Mouse (Mus musculus) thymus, adult 2 months (tissue): ENCODE measurements around the gene Gm20517.

Source experiments
- CTCF ChIP-seq: fragments of 200-500 bp; IDR thresholded peaks from 2 replicates; pipeline ENCODE4 v1.5.1; 2012; ENCODE audit warnings: mild to moderate bottlenecking, control low read depth, low read length, moderate library complexity, borderline replicate concordance; ENCODE audit not compliant: control insufficient read depth, poor library complexity, insufficient read depth; ENCODE audit errors: extremely low read depth
- POLR2A ChIP-seq: fragments of 200-500 bp; IDR thresholded peaks from 2 replicates; pipeline ENCODE4 v1.6.1; 2012; ENCODE audit warnings: mild to moderate bottlenecking, low read length, control low read depth, moderate library complexity; ENCODE audit not compliant: control insufficient read depth, poor library complexity, insufficient read depth; ENCODE audit errors: extremely low read depth

GRCm38 (mm10) chr17:47642992-47643391 lies 31.6 kb downstream of the Gm20517 start:
- TF ChIP-seq CTCF (no peak), POLR2A (no peak)
